Mouse (Mus musculus): Measurements from ENCODE around the gene Lhcgr. TPM values are rescaled to one million over a fixed set of nuclear protein-coding genes. Genes with fewer than 3 reads are reported as not detected.

Gene Lhcgr
- polyA plus RNA-seq, 1 experiment: 2.8 TPM

DNA sequence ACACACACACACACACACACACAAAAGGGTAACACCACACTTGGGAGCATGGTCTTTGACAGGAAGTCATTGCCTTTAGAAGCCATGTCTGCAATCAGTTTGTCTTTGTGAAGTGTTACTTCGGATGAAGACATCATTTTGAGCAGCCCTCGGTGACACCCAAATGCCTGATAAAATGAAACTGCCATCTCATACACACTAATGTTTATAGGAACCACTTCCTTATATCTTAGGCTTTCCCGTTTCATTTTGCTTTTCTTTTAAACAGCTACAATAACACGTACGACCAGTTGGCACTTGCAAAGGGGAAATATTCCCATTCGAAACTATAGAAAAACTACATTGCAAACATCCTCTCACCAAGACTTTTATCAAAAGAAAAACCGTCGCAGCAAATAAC is 42.1 kb downstream of the Lhcgr start:
- no peaks in the 10 kb centered on the region for H3K36me3 ChIP-seq (ENCODE audit: control insufficient read depth, insufficient read depth, low read length)
- H3K27me3 ChIP-seq (ENCODE audit: control insufficient read depth, insufficient read depth, low read length): no peaks in the 10 kb centered on the region
- H3K4me3 ChIP-seq (ENCODE audit: control insufficient read depth, low read depth, low read length): no peak overlapping the region
- H3K4me1 ChIP-seq (ENCODE audit: control insufficient read depth, insufficient read depth, low read length): peaks cover under 1% of the 10 kb centered on the region; the same call in 1 of the 2 replicates
- H3K27ac ChIP-seq (ENCODE audit: control insufficient read depth, insufficient read depth, low read depth, low read length): no peak overlapping the region
- TF ChIP-seq POLR2A (IDR thresholded peaks at IDR 0.05; ENCODE audit: control insufficient read depth, low read depth, low read length) (no peak), CTCF (IDR thresholded peaks at IDR 0.05; ENCODE audit: control insufficient read depth, insufficient read depth, insufficient replicate concordance, low read depth, low read length) (no peak)

- no peak for TF ChIP-seq CTCF (IDR thresholded peaks at IDR 0.05; ENCODE audit: control insufficient read depth, insufficient read depth, insufficient replicate concordance, low read depth, low read length)
- TF ChIP-seq POLR2A (IDR thresholded peaks at IDR 0.05; ENCODE audit: control insufficient read depth, low read depth, low read length): no peak
- Histone ChIP-seq H3K27me3 (ENCODE audit: control insufficient read depth, insufficient read depth, low read length) (no peaks in the 10 kb centered on the region), H3K4me1 (ENCODE audit: control insufficient read depth, insufficient read depth, low read length) (no peaks in the 10 kb centered on the region), H3K36me3 (ENCODE audit: control insufficient read depth, insufficient read depth, low read length) (no peaks in the 10 kb centered on the region), H3K27ac (ENCODE audit: control insufficient read depth, insufficient read depth, low read depth, low read length) (no peak overlapping the region), H3K4me3 (ENCODE audit: control insufficient read depth, low read depth, low read length) (no peak overlapping the region)
Measured at GRCm38 (mm10) chr17:88706231-88706649, 85.5 kb downstream of the Lhcgr start.

DNA sequence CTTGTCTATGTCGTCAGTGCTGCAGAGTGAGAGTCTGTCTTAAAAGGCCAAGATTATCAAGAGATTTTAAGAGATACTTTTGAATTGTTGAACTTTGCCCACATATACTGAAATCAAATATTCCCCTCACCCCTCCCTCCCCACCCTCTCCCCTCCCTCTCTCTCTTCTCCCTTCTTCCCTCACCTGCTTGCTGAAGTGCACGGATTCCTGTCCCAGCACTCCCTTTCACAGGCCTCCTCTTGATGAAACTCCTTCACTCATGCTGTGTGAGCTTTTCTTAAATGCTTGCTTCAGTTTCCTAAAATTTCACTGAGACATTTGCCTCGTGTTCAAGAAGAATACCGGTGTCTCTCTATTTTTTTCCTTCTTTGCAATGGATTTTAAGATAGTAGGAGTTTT is 88.7 kb downstream of the Lhcgr start:
- TF ChIP-seq CTCF (IDR thresholded peaks at IDR 0.05; ENCODE audit: control insufficient read depth, insufficient read depth, insufficient replicate concordance, low read depth, low read length) (no peak), POLR2A (IDR thresholded peaks at IDR 0.05; ENCODE audit: control insufficient read depth, low read depth, low read length) (no peak)
- H3K36me3 ChIP-seq (ENCODE audit: control insufficient read depth, insufficient read depth, low read length): no peaks in the 10 kb centered on the region
- no peak overlapping the region for H3K4me3 ChIP-seq (ENCODE audit: control insufficient read depth, low read depth, low read length)
- H3K4me1 ChIP-seq (ENCODE audit: control insufficient read depth, insufficient read depth, low read length): no peaks in the 10 kb centered on the region
- H3K27ac ChIP-seq (ENCODE audit: control insufficient read depth, insufficient read depth, low read depth, low read length): no peak overlapping the region
- no peaks in the 10 kb centered on the region for H3K27me3 ChIP-seq (ENCODE audit: control insufficient read depth, insufficient read depth, low read length)

DNA sequence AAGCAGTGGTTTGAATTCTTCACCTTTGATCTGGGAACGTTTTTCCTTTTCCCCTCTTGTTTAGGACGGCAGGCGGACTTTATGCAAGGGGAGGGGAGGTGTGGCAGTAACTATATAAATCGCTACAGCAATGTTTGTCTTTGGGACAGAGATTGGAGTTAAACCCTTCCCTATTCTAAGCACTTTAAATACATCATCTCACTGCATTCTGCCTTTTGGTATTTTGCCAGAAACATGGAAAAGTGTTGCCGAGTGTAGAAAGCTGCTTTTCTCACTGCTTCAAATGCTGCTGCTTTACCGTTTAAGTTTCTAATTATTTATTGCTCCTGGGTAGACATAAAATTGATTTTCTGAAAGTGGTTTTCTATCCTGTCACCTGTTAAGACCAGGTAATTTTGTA is 89.4 kb downstream of the Lhcgr start:
- no peaks in the 10 kb centered on the region for H3K4me1 ChIP-seq (ENCODE audit: control insufficient read depth, insufficient read depth, low read length)
- TF ChIP-seq POLR2A (IDR thresholded peaks at IDR 0.05; ENCODE audit: control insufficient read depth, low read depth, low read length) (no peak), CTCF (IDR thresholded peaks at IDR 0.05; ENCODE audit: control insufficient read depth, insufficient read depth, insufficient replicate concordance, low read depth, low read length) (no peak)
- no peaks in the 10 kb centered on the region for H3K27me3 ChIP-seq (ENCODE audit: control insufficient read depth, insufficient read depth, low read length)
- no peak overlapping the region for H3K4me3 ChIP-seq (ENCODE audit: control insufficient read depth, low read depth, low read length)
- no peak overlapping the region for H3K27ac ChIP-seq (ENCODE audit: control insufficient read depth, insufficient read depth, low read depth, low read length)
- H3K36me3 ChIP-seq (ENCODE audit: control insufficient read depth, insufficient read depth, low read length): no peaks in the 10 kb centered on the region

- no peaks in the 10 kb centered on the region for H3K27me3 ChIP-seq (ENCODE audit: control insufficient read depth, insufficient read depth, low read length)
Measured at GRCm38 (mm10) chr17:88700901-88701300, 90.9 kb downstream of the Lhcgr start.

GRCm38 (mm10) chr17:88696656-88697333 is 95.0 kb downstream of the Lhcgr start:
- no peak overlapping the region for H3K4me3 ChIP-seq (ENCODE audit: control insufficient read depth, low read depth, low read length)
- H3K36me3 ChIP-seq (ENCODE audit: control insufficient read depth, insufficient read depth, low read length): no peaks in the 10 kb centered on the region
- H3K4me1 ChIP-seq (ENCODE audit: control insufficient read depth, insufficient read depth, low read length): no peaks in the 10 kb centered on the region
- no peak for TF ChIP-seq CTCF (IDR thresholded peaks at IDR 0.05; ENCODE audit: control insufficient read depth, insufficient read depth, insufficient replicate concordance, low read depth, low read length)
- H3K27me3 ChIP-seq (ENCODE audit: control insufficient read depth, insufficient read depth, low read length): no peaks in the 10 kb centered on the region
- no peak overlapping the region for H3K27ac ChIP-seq (ENCODE audit: control insufficient read depth, insufficient read depth, low read depth, low read length)

More at GRCm38 (mm10) chr17:88700901-88701300, 90.9 kb downstream of the Lhcgr start:
- Histone ChIP-seq H3K4me3 (ENCODE audit: control insufficient read depth, low read depth, low read length) (no peak overlapping the region), H3K27ac (ENCODE audit: control insufficient read depth, insufficient read depth, low read depth, low read length) (no peak overlapping the region), H3K4me1 (ENCODE audit: control insufficient read depth, insufficient read depth, low read length) (no peaks in the 10 kb centered on the region), H3K36me3 (ENCODE audit: control insufficient read depth, insufficient read depth, low read length) (no peaks in the 10 kb centered on the region)
- TF ChIP-seq POLR2A (IDR thresholded peaks at IDR 0.05; ENCODE audit: control insufficient read depth, low read depth, low read length) (no peak), CTCF (IDR thresholded peaks at IDR 0.05; ENCODE audit: control insufficient read depth, insufficient read depth, insufficient replicate concordance, low read depth, low read length) (no peak)

GRCm38 (mm10) chr17:88688226-88688625 is 103.6 kb downstream of the Lhcgr start:
- Histone ChIP-seq H3K36me3 (ENCODE audit: control insufficient read depth, insufficient read depth, low read length) (peaks cover under 1% of the 10 kb centered on the region; the same call in 1 of the 2 replicates), H3K27ac (ENCODE audit: control insufficient read depth, insufficient read depth, low read depth, low read length) (no peak overlapping the region), H3K4me3 (ENCODE audit: control insufficient read depth, low read depth, low read length) (no peak overlapping the region), H3K4me1 (ENCODE audit: control insufficient read depth, insufficient read depth, low read length) (no peaks in the 10 kb centered on the region), H3K27me3 (ENCODE audit: control insufficient read depth, insufficient read depth, low read length) (no peaks in the 10 kb centered on the region)
- TF ChIP-seq POLR2A (IDR thresholded peaks at IDR 0.05; ENCODE audit: control insufficient read depth, low read depth, low read length) (no peak), CTCF (IDR thresholded peaks at IDR 0.05; ENCODE audit: control insufficient read depth, insufficient read depth, insufficient replicate concordance, low read depth, low read length) (no peak)

All from testis, adult 2 months (tissue).